Mouse (Mus musculus): ENCODE data around the gene Ctrl.

DNA sequence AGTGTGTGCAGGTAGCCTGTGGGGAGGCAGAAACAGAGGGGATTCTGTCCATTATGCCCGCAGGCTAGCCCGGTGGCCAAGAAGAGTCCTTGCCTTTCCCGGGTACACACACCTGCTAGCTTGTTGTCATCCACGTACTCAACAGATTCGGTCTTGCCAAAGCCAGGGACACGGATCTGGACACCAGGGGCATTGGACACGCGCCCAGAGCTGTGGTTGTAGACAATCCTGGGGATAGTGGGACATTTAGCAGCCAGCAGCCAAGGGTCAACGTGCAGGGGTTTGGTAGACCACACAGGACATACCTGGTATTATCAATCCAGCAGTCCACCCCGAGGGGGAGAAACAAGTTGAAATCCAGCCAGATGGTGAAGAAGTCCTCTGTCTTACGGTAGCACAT, 8.4 kb upstream of the Ctrl start:
- TF ChIP-seq POLR2A (IDR thresholded peaks at IDR 0.05; ENCODE audit: low read depth, low read length) (no peak), CTCF (conservative IDR thresholded peaks at IDR 0.05; ENCODE audit: insufficient read depth, insufficient read length, low read depth, low read length) (no peak)

Measured in kidney, adult 2 months (tissue).